Mouse (Mus musculus): ENCODE results near the gene Borcs6. TPM values are rescaled to one million over a fixed set of nuclear protein-coding genes. Genes with fewer than 3 reads are reported as not detected.

The Borcs6 gene
- polyA plus RNA-seq, 1 experiment from 2014 or later: 9.8 TPM

DNA sequence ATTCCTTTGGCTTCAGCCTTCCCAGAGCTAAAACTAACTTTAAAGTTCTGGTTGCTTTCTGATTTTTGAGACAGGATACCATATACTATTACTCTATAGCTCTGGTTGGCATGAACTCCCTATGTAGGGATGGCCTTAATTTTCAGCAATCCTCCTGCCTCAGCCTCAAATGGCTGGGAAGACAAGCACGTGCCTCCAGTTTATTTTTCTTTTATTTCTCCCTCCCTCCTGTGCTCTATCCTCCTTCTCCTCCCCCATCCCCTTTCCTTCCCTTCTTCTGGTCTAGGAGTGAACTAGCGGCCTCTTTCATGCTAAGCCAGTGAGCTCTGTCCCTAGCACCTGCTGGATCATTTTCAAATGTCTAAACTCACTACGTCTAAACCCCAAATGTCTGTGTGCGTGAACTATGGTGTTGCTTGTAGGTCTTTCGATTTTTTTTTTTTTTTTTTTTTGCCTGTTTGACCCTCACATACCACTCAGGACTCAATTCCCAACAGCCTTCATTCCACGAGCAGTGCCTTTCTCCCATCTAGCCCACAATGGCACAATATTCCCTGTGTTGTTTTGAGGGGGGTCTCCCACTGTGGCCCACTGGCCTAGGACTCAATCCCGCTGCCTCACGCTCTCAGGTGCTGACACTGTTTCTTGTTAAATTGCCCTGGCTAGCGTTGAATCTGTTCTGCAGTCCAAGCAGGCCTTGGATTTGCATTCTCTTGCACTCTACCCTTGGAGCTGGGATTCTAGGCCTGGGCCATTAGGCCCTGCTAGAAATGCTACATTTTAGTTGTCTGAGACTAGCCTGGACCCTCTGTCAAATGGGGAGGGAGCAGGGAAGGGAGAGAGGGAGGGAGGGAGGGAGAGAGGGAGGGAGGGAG, 5.0 kb downstream of the Borcs6 start:
- peak overlapping the region; percentile 60; the same call in 1 of the 2 replicates for H3K27ac ChIP-seq (ENCODE audit: low read depth, low read length)
- peak; percentile 81 for DNase-seq (ENCODE audit: low spot score, missing footprints)
- no peaks in the 10 kb centered on the region for H3K27me3 ChIP-seq (ENCODE audit: control insufficient read depth, insufficient read depth, low read length)
- H3K4me1 ChIP-seq (ENCODE audit: control insufficient read depth, insufficient read depth, low read length): peaks cover 26% of the 10 kb centered on the region
- 45% methylated on average over 9 of the region's 9 CpGs for WGBS
- no peaks in the 10 kb centered on the region for H3K36me3 ChIP-seq (ENCODE audit: control insufficient read depth, insufficient read depth, low read length)
- no peak overlapping the region; the same call in 1 of the 2 replicates for H3K9ac ChIP-seq (ENCODE audit: low read length)
- ATAC-seq (ENCODE audit: low FRiP score): no peak
- H3K4me2 ChIP-seq: peak overlapping the region; percentile 67
- no peaks in the 10 kb centered on the region for H3K9me3 ChIP-seq (ENCODE audit: control insufficient read depth, low read length)
- peak overlapping the region; percentile 74 for H3K4me3 ChIP-seq (ENCODE audit: low read depth, low read length)

DNA sequence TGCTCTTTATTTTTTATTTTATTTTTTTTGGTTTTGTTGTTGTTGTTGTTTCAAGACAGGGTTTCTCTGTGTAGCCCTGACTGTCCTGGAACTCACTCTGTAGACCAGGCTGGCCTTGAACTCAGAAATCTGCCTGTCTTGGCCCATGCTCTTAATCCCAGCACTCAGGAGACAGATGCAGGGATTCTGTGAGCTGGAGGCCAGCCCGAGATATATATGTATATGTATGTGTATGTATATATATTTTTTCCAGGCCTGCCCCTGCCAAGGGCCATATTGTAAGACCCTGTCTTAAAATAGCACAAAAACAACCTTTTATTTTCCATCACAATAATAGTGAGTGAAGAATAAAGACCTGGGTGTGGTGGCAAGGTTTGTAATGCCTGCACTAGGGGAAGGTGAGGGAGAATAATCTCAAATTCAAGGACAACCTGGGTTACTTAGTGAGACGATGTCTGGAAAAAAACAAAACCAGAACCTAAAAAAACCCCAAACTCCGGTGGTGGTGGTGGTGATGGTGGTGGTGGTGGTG, 5.9 kb downstream of the Borcs6 start:
- WGBS: 56% methylated on average over 3 of the region's 3 CpGs
- Histone ChIP-seq H3K9me3 (ENCODE audit: control insufficient read depth, low read length) (no peaks in the 10 kb centered on the region), H3K36me3 (ENCODE audit: control insufficient read depth, insufficient read depth, low read length) (no peaks in the 10 kb centered on the region), H3K4me1 (ENCODE audit: control insufficient read depth, insufficient read depth, low read length) (peaks cover 29% of the 10 kb centered on the region), H3K27ac (ENCODE audit: low read depth, low read length) (no peak overlapping the region), H3K9ac (ENCODE audit: low read length) (no peak overlapping the region), H3K4me3 (ENCODE audit: low read depth, low read length) (no peak overlapping the region), H3K4me2 (peak overlapping the region; percentile 69; the same call in 1 of the 2 replicates), H3K27me3 (ENCODE audit: control insufficient read depth, insufficient read depth, low read length) (no peaks in the 10 kb centered on the region)
- DNase-seq (ENCODE audit: low spot score, missing footprints) (no peak), ATAC-seq (ENCODE audit: low FRiP score) (no peak)

DNA sequence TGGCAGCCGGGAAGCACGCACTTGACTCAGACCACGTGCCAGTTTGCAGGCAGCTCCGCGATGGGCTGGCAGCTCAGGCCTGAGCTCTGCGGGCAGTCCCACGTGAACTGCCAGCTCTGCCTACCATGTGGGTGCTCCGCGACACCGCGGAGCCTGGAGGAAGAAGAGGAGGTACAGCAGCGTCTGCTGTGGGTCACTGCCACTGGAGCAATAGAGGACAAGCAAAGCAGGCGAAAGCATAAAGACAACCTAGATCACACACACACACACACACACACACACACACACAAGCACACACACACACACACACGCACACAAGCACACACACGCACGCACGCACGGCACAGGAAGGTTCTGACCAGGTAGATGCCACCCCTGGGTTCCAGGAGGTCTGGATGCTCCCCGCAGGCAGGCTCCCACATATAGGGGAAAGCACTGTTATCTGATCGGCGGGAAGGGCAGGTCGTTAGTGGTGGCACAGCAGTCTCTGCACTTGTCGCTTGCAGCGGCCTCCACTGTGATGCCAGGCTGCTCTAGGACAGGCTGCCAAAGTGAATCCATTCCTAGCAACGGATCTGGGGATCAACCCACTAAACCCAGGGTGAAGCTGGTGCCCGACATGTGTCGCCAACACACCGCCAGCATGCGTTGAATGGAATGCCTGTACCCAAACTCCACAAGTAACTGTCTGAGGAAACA, 6.8 kb downstream of the Borcs6 start:
- Histone ChIP-seq H3K27ac (ENCODE audit: low read depth, low read length) (no peak overlapping the region), H3K4me1 (ENCODE audit: control insufficient read depth, insufficient read depth, low read length) (peaks cover 23% of the 10 kb centered on the region), H3K9me3 (ENCODE audit: control insufficient read depth, low read length) (no peaks in the 10 kb centered on the region), H3K36me3 (ENCODE audit: control insufficient read depth, insufficient read depth, low read length) (no peaks in the 10 kb centered on the region), H3K27me3 (ENCODE audit: control insufficient read depth, insufficient read depth, low read length) (no peaks in the 10 kb centered on the region), H3K4me3 (ENCODE audit: low read depth, low read length) (peak overlapping the region; percentile 30), H3K9ac (ENCODE audit: low read length) (peak overlapping the region; percentile 55), H3K4me2 (peak overlapping the region; percentile 69)
- under 1% methylated on average over 29 of the region's 29 CpGs for WGBS
- ATAC-seq (ENCODE audit: low FRiP score) (no peak), DNase-seq (ENCODE audit: low spot score, missing footprints) (peak; percentile 95)

DNA sequence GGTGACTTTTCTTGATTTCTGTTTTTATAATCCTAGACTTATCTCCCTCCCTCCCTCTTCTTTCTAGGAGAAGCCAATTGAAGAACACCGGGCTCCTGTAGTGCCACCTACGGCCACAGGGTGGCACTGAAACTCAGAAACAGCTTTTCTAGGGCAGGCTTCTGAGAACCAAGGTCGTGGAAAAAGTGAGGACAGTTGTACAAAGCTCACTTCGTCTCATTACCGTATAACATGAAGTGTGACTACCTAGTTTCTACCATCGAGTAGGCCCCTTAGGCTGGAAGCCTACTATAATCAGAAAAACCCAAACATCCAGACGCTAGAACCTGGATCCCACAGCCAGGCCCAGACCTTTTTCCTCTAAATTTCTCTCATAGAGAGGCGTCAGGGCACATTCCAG, 7.4 kb downstream of the Borcs6 start:
- H3K27ac ChIP-seq (ENCODE audit: low read depth, low read length): no peak overlapping the region
- peak overlapping the region; percentile 69 for H3K4me2 ChIP-seq
- no peak overlapping the region; the same call in 1 of the 2 replicates for H3K9ac ChIP-seq (ENCODE audit: low read length)
- WGBS: 9% methylated on average over 8 of the region's 8 CpGs
- H3K9me3 ChIP-seq (ENCODE audit: control insufficient read depth, low read length): no peaks in the 10 kb centered on the region
- DNase-seq (ENCODE audit: low spot score, missing footprints) (peak; percentile 99), ATAC-seq (ENCODE audit: low FRiP score) (no peak)
- H3K4me3 ChIP-seq (ENCODE audit: low read depth, low read length): peak overlapping the region; percentile 30
- no peaks in the 10 kb centered on the region for H3K36me3 ChIP-seq (ENCODE audit: control insufficient read depth, insufficient read depth, low read length)
- peaks cover 22% of the 10 kb centered on the region for H3K4me1 ChIP-seq (ENCODE audit: control insufficient read depth, insufficient read depth, low read length)
- H3K27me3 ChIP-seq (ENCODE audit: control insufficient read depth, insufficient read depth, low read length): no peaks in the 10 kb centered on the region

DNA sequence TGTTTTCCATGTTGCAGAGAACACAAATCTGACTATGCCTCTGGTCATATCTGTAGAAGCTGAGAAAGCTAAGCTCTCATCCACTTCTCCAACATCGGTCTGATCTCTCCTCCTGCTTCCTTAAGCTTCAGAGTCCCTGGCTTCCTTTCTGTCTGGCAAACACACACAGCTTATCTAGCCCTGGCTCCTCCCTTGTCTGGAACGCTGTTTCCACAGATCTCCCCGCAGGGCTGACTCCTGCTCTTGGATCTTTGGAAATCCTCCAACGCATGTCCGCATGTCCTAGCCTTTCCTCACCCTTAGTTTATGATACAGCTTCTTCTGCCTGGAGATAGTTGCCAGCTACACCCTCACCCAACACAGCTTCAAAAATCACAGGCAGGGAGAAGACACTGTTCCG, 8.1 kb downstream of the Borcs6 start:
- H3K27me3 ChIP-seq (ENCODE audit: control insufficient read depth, insufficient read depth, low read length): no peaks in the 10 kb centered on the region
- H3K4me3 ChIP-seq (ENCODE audit: low read depth, low read length): no peak overlapping the region
- no peak overlapping the region for H3K27ac ChIP-seq (ENCODE audit: low read depth, low read length)
- H3K9ac ChIP-seq (ENCODE audit: low read length): no peak overlapping the region
- no peak for DNase-seq (ENCODE audit: low spot score, missing footprints)
- H3K36me3 ChIP-seq (ENCODE audit: control insufficient read depth, insufficient read depth, low read length): no peaks in the 10 kb centered on the region
- no peak overlapping the region for H3K4me2 ChIP-seq
- no peak for ATAC-seq (ENCODE audit: low FRiP score)
- WGBS: 63% methylated on average over 6 of the region's 6 CpGs
- no peaks in the 10 kb centered on the region for H3K9me3 ChIP-seq (ENCODE audit: control insufficient read depth, low read length)
- peaks cover 27% of the 10 kb centered on the region for H3K4me1 ChIP-seq (ENCODE audit: control insufficient read depth, insufficient read depth, low read length)

DNA sequence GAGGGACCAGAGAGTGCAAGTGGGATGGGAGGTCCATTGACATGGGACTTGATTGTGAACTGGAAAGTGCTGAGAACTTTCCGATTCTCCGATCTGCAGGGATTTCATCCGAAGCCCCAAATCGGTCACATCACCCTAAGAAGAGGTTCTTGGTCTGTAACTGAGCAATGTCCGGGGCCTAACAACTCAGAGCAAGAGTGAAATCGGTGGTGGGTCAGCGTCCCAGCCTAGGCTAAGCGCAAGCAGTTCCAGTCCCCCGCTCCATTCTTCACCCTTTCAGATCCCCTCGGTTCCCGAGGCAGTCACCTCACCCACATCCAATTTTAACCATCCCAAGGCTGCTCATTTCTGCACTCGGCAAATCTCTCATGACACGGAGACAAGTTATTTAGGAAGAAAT, 10.6 kb downstream of the Borcs6 start:
- under 1% methylated on average over 13 of the region's 13 CpGs for WGBS
- Histone ChIP-seq H3K9ac (ENCODE audit: low read length) (peak overlapping the region; percentile 93), H3K4me3 (ENCODE audit: low read depth, low read length) (peak overlapping the region; percentile 61), H3K4me1 (ENCODE audit: control insufficient read depth, insufficient read depth, low read length) (peaks cover 28% of the 10 kb centered on the region), H3K27me3 (ENCODE audit: control insufficient read depth, insufficient read depth, low read length) (no peaks in the 10 kb centered on the region), H3K4me2 (peak overlapping the region; percentile 91), H3K9me3 (ENCODE audit: control insufficient read depth, low read length) (no peaks in the 10 kb centered on the region), H3K27ac (ENCODE audit: low read depth, low read length) (peak overlapping the region; percentile 86), H3K36me3 (ENCODE audit: control insufficient read depth, insufficient read depth, low read length) (no peaks in the 10 kb centered on the region)
- ATAC-seq (ENCODE audit: low FRiP score) (peak; percentile 25), DNase-seq (ENCODE audit: low spot score, missing footprints) (peak; percentile 94)

DNA sequence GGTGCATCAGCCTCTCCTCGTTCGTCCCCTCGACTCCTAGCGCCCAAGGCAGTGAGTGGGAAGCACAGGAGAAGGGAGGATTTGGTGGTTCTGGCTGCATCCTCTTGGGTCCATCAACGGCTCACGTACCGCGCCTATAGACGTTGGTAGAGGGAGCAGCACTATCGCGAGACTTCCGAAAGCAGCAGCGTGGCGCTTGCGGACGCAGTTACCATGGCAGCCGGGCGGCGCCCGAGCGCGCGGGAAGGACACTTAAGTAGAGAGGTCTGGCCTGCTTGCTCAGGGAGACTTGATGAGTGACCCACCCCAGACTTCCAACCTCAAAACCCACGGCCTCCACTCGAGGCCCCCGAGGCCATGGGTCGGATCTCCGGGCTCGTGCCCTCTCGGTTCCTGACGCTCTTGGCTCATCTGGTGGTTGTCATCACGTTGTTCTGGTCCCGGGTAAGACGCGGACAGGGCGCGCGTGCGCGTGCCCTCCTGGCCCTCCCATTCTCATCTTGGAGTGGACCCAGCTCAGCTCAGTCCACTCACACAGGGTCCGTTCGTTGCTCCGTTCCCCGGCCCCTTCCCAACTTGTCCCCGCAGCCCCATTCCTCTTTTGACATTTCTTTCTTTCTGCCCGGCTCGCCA, 11.2 kb downstream of the Borcs6 start, which contains the start of gene Tmem107:
TSS of gene Tmem107 (plus strand) at position 217 of the 633 bp plus-strand sequence.
- peak within 1 kb of the TSS; percentile 61 for H3K4me3 ChIP-seq (ENCODE audit: low read depth, low read length)
- H3K4me2 ChIP-seq: peak within 1 kb of the TSS; percentile 91
- no peaks in the 10 kb centered on the region for H3K36me3 ChIP-seq (ENCODE audit: control insufficient read depth, insufficient read depth, low read length)
- under 1% methylated on average over 46 of the region's 47 CpGs for WGBS
- H3K9ac ChIP-seq (ENCODE audit: low read length): peak within 1 kb of the TSS; percentile 93
- DNase-seq (ENCODE audit: low spot score, missing footprints) (peak; percentile 99), ATAC-seq (ENCODE audit: low FRiP score) (peak; percentile 87)
- no peaks in the 10 kb centered on the region for H3K9me3 ChIP-seq (ENCODE audit: control insufficient read depth, low read length)
- H3K27ac ChIP-seq (ENCODE audit: low read depth, low read length): peak within 1 kb of the TSS; percentile 86
- H3K4me1 ChIP-seq (ENCODE audit: control insufficient read depth, insufficient read depth, low read length): peaks cover 28% of the 10 kb centered on the region
- H3K27me3 ChIP-seq (ENCODE audit: control insufficient read depth, insufficient read depth, low read length): no peaks in the 10 kb centered on the region

DNA sequence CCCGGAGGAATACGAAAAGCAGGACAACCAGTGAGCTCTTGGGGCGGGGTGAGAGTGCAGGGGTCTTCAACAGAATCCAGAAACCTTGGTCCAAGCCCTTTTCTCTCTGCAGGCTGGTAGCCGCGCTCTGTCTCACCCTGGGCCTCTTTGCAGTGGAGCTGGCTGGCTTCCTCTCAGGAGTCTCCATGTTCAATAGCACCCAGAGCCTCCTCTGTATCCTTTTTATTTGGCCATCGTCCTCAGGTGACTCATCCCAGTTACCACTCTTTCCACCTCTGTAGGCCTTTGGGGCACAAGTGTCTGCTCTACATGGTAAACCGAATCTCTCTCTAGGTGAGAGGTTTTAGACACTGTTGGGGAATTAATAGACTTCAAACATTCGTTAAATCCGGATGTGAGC, 11.7 kb downstream of the Borcs6 start:
- Histone ChIP-seq H3K36me3 (ENCODE audit: control insufficient read depth, insufficient read depth, low read length) (no peaks in the 10 kb centered on the region), H3K9me3 (ENCODE audit: control insufficient read depth, low read length) (no peaks in the 10 kb centered on the region), H3K9ac (ENCODE audit: low read length) (peak overlapping the region; percentile 93), H3K4me3 (ENCODE audit: low read depth, low read length) (peak overlapping the region; percentile 61), H3K4me2 (peak overlapping the region; percentile 91), H3K27me3 (ENCODE audit: control insufficient read depth, insufficient read depth, low read length) (no peaks in the 10 kb centered on the region), H3K4me1 (ENCODE audit: control insufficient read depth, insufficient read depth, low read length) (peaks cover 24% of the 10 kb centered on the region), H3K27ac (ENCODE audit: low read depth, low read length) (peak overlapping the region; percentile 65)
- WGBS: 22% methylated on average over 9 of the region's 9 CpGs
- no peak for ATAC-seq (ENCODE audit: low FRiP score)
- no peak for DNase-seq (ENCODE audit: low spot score, missing footprints)

All from midbrain, embryonic 11.5 days (tissue).